Mouse (Mus musculus) heart, embryonic 14.5 days (tissue): ENCODE measurements around the gene Tmem120b. TPM values are rescaled to one million over a fixed set of nuclear protein-coding genes. Genes with fewer than 3 reads are reported as not detected.
A peak's percentile ranks its signal among the peaks of the same experiment; 100 is the strongest.

Experiments
- ATAC-seq: fragments of 200-750 bp; cut with Nextera tagmentation; 2 replicates; pipeline ENCODE4 v1.8.0; 2017; ENCODE audit warnings: low read depth, moderate TSS enrichment; ENCODE audit not compliant: insufficient number of reproducible peaks, insufficient read depth, low FRiP score
- H3K27ac ChIP-seq, 2 experiments: fragments of 200-500 bp in 1 of 2; fragments of 300-500 bp in 1 of 2; sonication (generic) in 1 of 2; replicated peaks in 1 of 2; 2 replicates each; pipeline ENCODE4 v1.5.1; 2012 to 2014; ENCODE audit warnings: low read depth in 2 of 2, low read length in 2 of 2, control low read depth in 1 of 2, mild to moderate bottlenecking in 1 of 2, mixed read lengths in 1 of 2; ENCODE audit not compliant: control insufficient read depth in 1 of 2, insufficient read depth in 1 of 2
- H3K27me3 ChIP-seq: fragments of 300-500 bp; sonication (generic); 2 replicates; pipeline ENCODE4 v1.6.1; 2014; ENCODE audit warnings: mild to moderate bottlenecking, low read length, control low read depth; ENCODE audit not compliant: control insufficient read depth, insufficient read depth
- H3K36me3 ChIP-seq: fragments of 300-500 bp; sonication (generic); 2 replicates; pipeline ENCODE4 v1.6.1; 2014; ENCODE audit warnings: mild to moderate bottlenecking, control low read depth, low read length, mixed read lengths; ENCODE audit not compliant: control insufficient read depth, insufficient read depth
- H3K4me1 ChIP-seq, 2 experiments: fragments of 200-500 bp in 1 of 2; fragments of 300-500 bp in 1 of 2; sonication (generic) in 1 of 2; 2 replicates each; pipeline ENCODE4 v1.6.1; 2012 to 2014; ENCODE audit warnings: low read length in 2 of 2, control low read depth in 1 of 2, mixed read lengths in 1 of 2; ENCODE audit not compliant: control insufficient read depth in 2 of 2, insufficient read depth in 2 of 2
- H3K4me2 ChIP-seq: fragments of 300-500 bp; sonication (generic); 2 replicates; pipeline ENCODE4 v1.6.1; 2014; ENCODE audit warnings: mild to moderate bottlenecking, low read length
- H3K4me3 ChIP-seq, 2 experiments: fragments of 200-500 bp in 1 of 2; fragments of 300-500 bp in 1 of 2; sonication (generic) in 1 of 2; 2 replicates each; pipeline ENCODE4 v1.5.1; 2012 to 2014; ENCODE audit warnings: low read length in 2 of 2, mild to moderate bottlenecking in 2 of 2, control low read depth in 1 of 2, low read depth in 1 of 2, moderate library complexity in 1 of 2; ENCODE audit not compliant: control insufficient read depth in 1 of 2, insufficient read depth in 1 of 2
- H3K9ac ChIP-seq: fragments of 300-500 bp; sonication (generic); 2 replicates; pipeline ENCODE4 v1.6.1; 2014; ENCODE audit warnings: mild to moderate bottlenecking, low read length
- H3K9me3 ChIP-seq: fragments of 300-500 bp; sonication (generic); 2 replicates; pipeline ENCODE4 v1.6.1; 2016; ENCODE audit warnings: low read length, control low read depth; ENCODE audit not compliant: control insufficient read depth
- WGBS: fragments of 180-500 bp; shearing (Covaris S2); extraction: QIAGEN DNeasy Blood & Tissue Kit; methylation state at CpG from one replicate; pipeline ENCODE4 v1.1.7; 2014; 5-methylcytosine and 5-hydroxymethylcytosine counted together
- polyA plus RNA-seq: library from polyadenylated mRNA; unstranded; fragments of >200 nt; fragmentation: Nextera tagmentation; extraction: Ambion mirVana; gene quantifications from 2 replicates; pipeline ENCODE4 v1.2.1, GENCODE M21; 2014

Gene Tmem120b
- polyA plus RNA-seq, 1 experiment from 2014 or later, result 11.3 TPM

GRCm38 (mm10) chr5:123149451-123150400, 81.5 kb downstream of the Tmem120b start:
- Histone ChIP-seq H3K27me3 (no peaks in the 10 kb centered on the region), H3K4me1 (peaks cover 20 to 48% of the 10 kb centered on the region in 2 experiments), H3K9me3 (no peaks in the 10 kb centered on the region), H3K4me3 (peak overlapping the region; percentile 12 to 30), H3K27ac (0 out of 4 replicates have a peak overlapping the region, but pooled peaks of 1 of the 2 experiments have one; percentile 29), H3K9ac (peak overlapping the region; percentile 52; the same call in 1 of the 2 replicates), H3K36me3 (peaks cover 96% of the 10 kb centered on the region), H3K4me2 (peak overlapping the region; percentile 59)
- ATAC-seq, result peak; percentile 74
- WGBS, result 10% methylated on average over 19 of the region's 19 CpGs

- H3K9ac ChIP-seq, result peak overlapping the region; percentile 52; the same call in 1 of the 2 replicates
- peak overlapping the region; percentile 59 for H3K4me2 ChIP-seq
- peak overlapping the region in 1 of 2 experiments; percentile 45; a peak in 1 of 4 replicates for H3K27ac ChIP-seq
- peaks cover 16 to 39% of the 10 kb centered on the region in 2 experiments for H3K4me1 ChIP-seq
- H3K4me3 ChIP-seq, result peak overlapping the region in 1 of 2 experiments; percentile 30; a peak in 2 of 4 replicates
- no peak for ATAC-seq
- peaks cover 95% of the 10 kb centered on the region for H3K36me3 ChIP-seq
- no peaks in the 10 kb centered on the region for H3K9me3 ChIP-seq
- WGBS, result 60% methylated on average over 7 of the region's 7 CpGs
- no peaks in the 10 kb centered on the region for H3K27me3 ChIP-seq
Observed at GRCm38 (mm10) chr5:123150641-123151040, 82.4 kb downstream of the Tmem120b start.

GRCm38 (mm10) chr5:123151077-123151476, 82.9 kb downstream of the Tmem120b start:
- H3K9ac ChIP-seq, result no peak overlapping the region
- 39% methylated on average over 7 of the region's 7 CpGs for WGBS
- H3K36me3 ChIP-seq, result peaks cover 94% of the 10 kb centered on the region
- no peaks in the 10 kb centered on the region for H3K9me3 ChIP-seq
- H3K4me1 ChIP-seq, result peaks cover 16 to 35% of the 10 kb centered on the region in 2 experiments
- ATAC-seq, result no peak
- peak overlapping the region; percentile 59 for H3K4me2 ChIP-seq
- H3K4me3 ChIP-seq, result peak overlapping the region in 1 of 2 experiments; percentile 30; a peak in 1 of 4 replicates
- H3K27ac ChIP-seq, result peak overlapping the region in 1 of 2 experiments; percentile 45; a peak in 1 of 4 replicates
- H3K27me3 ChIP-seq, result no peaks in the 10 kb centered on the region

- peaks cover 16 to 34% of the 10 kb centered on the region in 2 experiments for H3K4me1 ChIP-seq
- peaks cover 94% of the 10 kb centered on the region for H3K36me3 ChIP-seq
- no peaks in the 10 kb centered on the region for H3K9me3 ChIP-seq
- 90% methylated on average over 19 of the region's 19 CpGs for WGBS
- H3K4me3 ChIP-seq, result no peak overlapping the region
- no peaks in the 10 kb centered on the region for H3K27me3 ChIP-seq
- ATAC-seq, result no peak
- no peak overlapping the region for H3K9ac ChIP-seq
- no peak overlapping the region for H3K4me2 ChIP-seq
- no peak overlapping the region for H3K27ac ChIP-seq
Observed at GRCm38 (mm10) chr5:123151707-123152362, 83.6 kb downstream of the Tmem120b start.

- peaks cover 16 to 34% of the 10 kb centered on the region in 2 experiments for H3K4me1 ChIP-seq
- H3K9ac ChIP-seq, result no peak overlapping the region
- 88% methylated on average over 1 of the region's 1 CpGs for WGBS
- H3K27me3 ChIP-seq, result no peaks in the 10 kb centered on the region
- peaks cover 94% of the 10 kb centered on the region for H3K36me3 ChIP-seq
- no peak overlapping the region for H3K4me2 ChIP-seq
- ATAC-seq, result no peak
- H3K4me3 ChIP-seq, result no peak overlapping the region
- no peak overlapping the region for H3K27ac ChIP-seq
- no peaks in the 10 kb centered on the region for H3K9me3 ChIP-seq
Observed at GRCm38 (mm10) chr5:123152901-123153300, 84.7 kb downstream of the Tmem120b start.

GRCm38 (mm10) chr5:123155425-123155824, 87.2 kb downstream of the Tmem120b start:
- Histone ChIP-seq H3K36me3 (peaks cover 96% of the 10 kb centered on the region), H3K4me2 (no peak overlapping the region), H3K27me3 (no peaks in the 10 kb centered on the region), H3K9ac (no peak overlapping the region), H3K4me1 (peaks cover 4 to 12% of the 10 kb centered on the region in 2 experiments), H3K4me3 (no peak overlapping the region), H3K9me3 (no peaks in the 10 kb centered on the region), H3K27ac (no peak overlapping the region)
- no peak for ATAC-seq
- WGBS, result 40% methylated on average over 7 of the region's 7 CpGs

- no peak for ATAC-seq
- Histone ChIP-seq H3K9ac (no peak overlapping the region), H3K36me3 (peaks cover 96% of the 10 kb centered on the region), H3K27ac (no peak overlapping the region), H3K4me1 (no peaks in the 10 kb centered on the region), H3K27me3 (no peaks in the 10 kb centered on the region), H3K9me3 (no peaks in the 10 kb centered on the region), H3K4me3 (no peak overlapping the region), H3K4me2 (no peak overlapping the region)
- WGBS, result 86% methylated on average over 12 of the region's 12 CpGs
Observed at GRCm38 (mm10) chr5:123156763-123157162, 88.5 kb downstream of the Tmem120b start.
